ENCODE assay signal across 36 mouse cellular contexts in genomic region chr5:21578136-21578535, GRCm38 (mm10). TPM values are rescaled to one million over a fixed set of nuclear protein-coding genes. Genes with fewer than 3 reads are reported as not detected.
"Had no signal": no experiment of that assay in that cellular context is flagged by ENCODE, and none has a peak within 500 bp of the region (broad histone marks: within the 10 kb centered on the region; RNA-seq: fewer than 3 reads in every experiment).

No protein-coding gene starts in this region.

- H3K9ac ChIP-seq: heart, embryonic 12.5 days; heart, embryonic 13.5 days; heart, embryonic 15.5 days; hindbrain, embryonic 12.5 days; hindbrain, embryonic 13.5 days; hindbrain, embryonic 14.5 days; hindbrain, embryonic 15.5 days; intestine, embryonic 15.5 days; kidney, embryonic 15.5 days had no signal

- H3K9me3 ChIP-seq: heart, embryonic 10.5 days; heart, embryonic 12.5 days; heart, embryonic 13.5 days; heart, embryonic 15.5 days; hindbrain, embryonic 10.5 days; hindbrain, embryonic 12.5 days; hindbrain, embryonic 13.5 days; hindbrain, embryonic 15.5 days; intestine, embryonic 15.5 days; kidney, embryonic 15.5 days had no signal

- H3K4me2 ChIP-seq: heart, embryonic 11.5 days; heart, embryonic 12.5 days; heart, embryonic 13.5 days; heart, embryonic 15.5 days; hindbrain, embryonic 12.5 days; hindbrain, embryonic 13.5 days; hindbrain, embryonic 14.5 days; hindbrain, embryonic 15.5 days; intestine, embryonic 15.5 days; kidney, embryonic 15.5 days had no signal

- ATAC-seq: hindbrain, embryonic 16.5 days; hindbrain, postnatal 0 days; inflammation-experienced regulatory T-cells, adult 6 months; intestine, embryonic 15.5 days; intestine, embryonic 16.5 days; intestine, postnatal 0 days had no signal

- H3K27me3 ChIP-seq: heart, embryonic 12.5 days; heart, embryonic 13.5 days; heart, embryonic 15.5 days; hindbrain, embryonic 12.5 days; hindbrain, embryonic 13.5 days; hindbrain, embryonic 15.5 days; intestine, embryonic 15.5 days; kidney, embryonic 15.5 days had no signal

- H3K36me3 ChIP-seq: heart, embryonic 10.5 days; heart, embryonic 12.5 days; heart, embryonic 13.5 days; heart, embryonic 15.5 days; hindbrain, embryonic 10.5 days; hindbrain, embryonic 12.5 days; hindbrain, embryonic 13.5 days; hindbrain, embryonic 15.5 days; intestine, embryonic 15.5 days had no signal

- H3K4me1 ChIP-seq: hindbrain, embryonic 10.5 days; hindbrain, embryonic 12.5 days; hindbrain, embryonic 13.5 days; hindbrain, embryonic 15.5 days; intestine, embryonic 15.5 days; kidney, embryonic 15.5 days had no signal

- DNase-seq: heart, postnatal 10 days; heart, postnatal 14 days; heart, postnatal 36 days; heart, postnatal 4 days; kidney, adult 11 months; kidney, adult 18-20 months; kidney, adult 2 months; kidney, adult 8-10 months; kidney, adult 9 months; kidney, postnatal 10 days; kidney, postnatal 14 days; kidney, postnatal 25 days; kidney, postnatal 36 days; kidney, postnatal 4 days; layer of hippocampus, adult 9-11 months; layer of hippocampus, postnatal 36 days had no signal

- H3K27ac ChIP-seq: heart, embryonic 10.5 days; heart, embryonic 13.5 days; heart, embryonic 15.5 days; hindbrain, embryonic 10.5 days; hindbrain, embryonic 12.5 days; hindbrain, embryonic 13.5 days; hindbrain, embryonic 14.5 days; hindbrain, embryonic 15.5 days; hindbrain, postnatal 0 days; intestine, embryonic 15.5 days; kidney, embryonic 15.5 days; kidney, postnatal 0 days; layer of hippocampus, adult 2 months had no signal

- H3K4me3 ChIP-seq: heart, embryonic 10.5 days; heart, embryonic 12.5 days; heart, embryonic 13.5 days; heart, embryonic 15.5 days; hindbrain, embryonic 10.5 days; hindbrain, embryonic 12.5 days; hindbrain, embryonic 13.5 days; hindbrain, embryonic 15.5 days; intestine, embryonic 15.5 days; kidney, embryonic 15.5 days; layer of hippocampus, adult 2 months had no signal

RNA-seq across cellular contexts. Expression of gene Lrrc17, which starts 34.8 kb away (rescaled TPM):
- total RNA-seq: hematopoietic stem cell, adult 5-6 weeks had no signal
- polyA plus RNA-seq: inflammation-experienced regulatory T-cells, adult 6 months had no signal
